In the genomic region with DNA sequence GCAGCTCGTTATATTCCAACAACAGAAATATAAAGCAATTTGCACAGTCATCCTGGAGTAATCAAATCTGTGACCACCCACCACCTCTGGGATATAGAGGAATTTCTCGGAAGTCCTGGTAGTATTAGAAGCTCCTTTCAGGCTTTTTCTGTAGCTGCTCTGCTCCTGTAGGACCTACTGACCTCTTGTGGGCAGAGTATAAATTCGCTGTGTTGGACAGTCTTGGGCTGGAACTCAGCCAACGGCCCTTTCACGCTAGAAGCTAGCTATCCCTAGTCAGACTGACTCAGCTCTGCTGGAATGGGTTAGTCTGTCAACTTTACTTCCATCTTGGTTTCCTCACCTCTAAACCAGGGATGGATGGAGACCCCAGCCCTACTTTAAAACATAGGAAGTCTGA, we compare ENCODE assay signal across 8 mouse cellular contexts. TPM values are rescaled to one million over a fixed set of nuclear protein-coding genes. Genes with fewer than 3 reads are reported as not detected.
DNase-seq lines count a peak whose midpoint lies in the region; ATAC-seq and TF ChIP-seq lines count a peak whose summit lies in the region.
"Had no signal": no experiment of that assay in that cellular context is flagged by ENCODE, and none has a peak within 500 bp of the region (broad histone marks: within the 10 kb centered on the region; RNA-seq: fewer than 3 reads in every experiment).

No protein-coding gene starts in this region.

- peak; percentile 61 for TF ChIP-seq CTCF in lung, postnatal 0 days (IDR thresholded peaks at IDR 0.05)

- no peaks in the 10 kb centered on the region for H3K9me3 ChIP-seq in heart, embryonic 15.5 days (replicated peaks)
- H3K9me3 ChIP-seq in lung, postnatal 0 days (ENCODE audit: low read length) = no peaks in the 10 kb centered on the region
- no peaks in the 10 kb centered on the region for H3K9me3 ChIP-seq in forebrain, embryonic 16.5 days (ENCODE audit: control insufficient read depth, low read length)
- H3K9me3 ChIP-seq: limb, embryonic 15.5 days had no signal

- no peaks in the 10 kb centered on the region for H3K27me3 ChIP-seq in heart, embryonic 15.5 days
- no peaks in the 10 kb centered on the region for H3K27me3 ChIP-seq in lung, postnatal 0 days (replicated peaks; ENCODE audit: insufficient read depth, low read length)
- no peaks in the 10 kb centered on the region for H3K27me3 ChIP-seq in forebrain, embryonic 16.5 days (replicated peaks; ENCODE audit: control insufficient read depth, insufficient read depth, low read length)
- H3K27me3 ChIP-seq: limb, embryonic 15.5 days had no signal

- no peak for TF ChIP-seq EP300 in lung, postnatal 0 days (IDR thresholded peaks at IDR 0.05)

- H3K27ac ChIP-seq in heart, embryonic 15.5 days = no peak overlapping the region
- H3K27ac ChIP-seq in lung, postnatal 0 days (ENCODE audit: low read length) = no peak overlapping the region
- H3K27ac ChIP-seq in forebrain, embryonic 16.5 days (ENCODE audit: low read length) = no peak overlapping the region
- H3K27ac ChIP-seq: limb, embryonic 15.5 days had no signal

- no peaks in the 10 kb centered on the region for H3K36me3 ChIP-seq in heart, embryonic 15.5 days
- H3K36me3 ChIP-seq in lung, postnatal 0 days (ENCODE audit: insufficient read depth, low read length) = no peaks in the 10 kb centered on the region
- H3K36me3 ChIP-seq in forebrain, embryonic 16.5 days (ENCODE audit: control insufficient read depth, insufficient read depth) = no peaks in the 10 kb centered on the region
- H3K36me3 ChIP-seq: limb, embryonic 15.5 days had no signal

- no peak overlapping the region for H3K4me2 ChIP-seq in heart, embryonic 15.5 days
- H3K4me2 ChIP-seq in lung, postnatal 0 days (replicated peaks; ENCODE audit: low read depth, low read length) = no peak overlapping the region
- no peak overlapping the region for H3K4me2 ChIP-seq in forebrain, embryonic 16.5 days (ENCODE audit: low read length)
- H3K4me2 ChIP-seq: limb, embryonic 15.5 days had no signal

- peak; percentile 43 for DNase-seq in ovary, adult 18-20 months (ENCODE audit: low spot score)
- DNase-seq in ovary, postnatal 10 days (ENCODE audit: low spot score) = no peak
- peak; percentile 83 to 85 for DNase-seq in adrenal gland, postnatal 36 days
- DNase-seq in lung, postnatal 0 days (ENCODE audit: low spot score) = peak; percentile 75

- no peak overlapping the region for H3K9ac ChIP-seq in heart, embryonic 15.5 days
- no peak overlapping the region for H3K9ac ChIP-seq in lung, postnatal 0 days (replicated peaks; ENCODE audit: low read depth)
- H3K9ac ChIP-seq in forebrain, embryonic 16.5 days (replicated peaks; ENCODE audit: low read depth, low read length) = no peak overlapping the region
- H3K9ac ChIP-seq: limb, embryonic 15.5 days had no signal

- H3K4me1 ChIP-seq in heart, embryonic 15.5 days (replicated peaks) = peaks cover 13% of the 10 kb centered on the region
- H3K4me1 ChIP-seq in lung, postnatal 0 days (ENCODE audit: insufficient read depth, low read depth, low read length) = no peaks in the 10 kb centered on the region
- 0 out of 2 replicates have a peak, but pooled peaks cover 3% of the 10 kb centered on the region for H3K4me1 ChIP-seq in forebrain, embryonic 16.5 days (replicated peaks; ENCODE audit: control insufficient read depth, insufficient read depth, low read length)
- H3K4me1 ChIP-seq: limb, embryonic 15.5 days had no signal

- WGBS in heart, embryonic 15.5 days = 32% methylated on average over 5 of the region's 5 CpGs
- 27% methylated on average over 5 of the region's 5 CpGs for WGBS in lung, postnatal 0 days
- 21% methylated on average over 5 of the region's 5 CpGs for WGBS in forebrain, embryonic 16.5 days

- ATAC-seq in heart, embryonic 15.5 days (replicated peaks; ENCODE audit: insufficient number of reproducible peaks, insufficient read depth, low FRiP score, low read depth) = peak; percentile 53
- ATAC-seq in lung, postnatal 0 days = peak; percentile 56
- no peak for ATAC-seq in forebrain, embryonic 16.5 days
- ATAC-seq in erythroblast, adult 5-6 weeks (replicated peaks; ENCODE audit: low FRiP score, poor library complexity, severe bottlenecking) = no peak

- H3K4me3 ChIP-seq in heart, embryonic 15.5 days = no peak overlapping the region
- no peak overlapping the region for H3K4me3 ChIP-seq in lung, postnatal 0 days (ENCODE audit: low read depth, low read length)
- H3K4me3 ChIP-seq in forebrain, embryonic 16.5 days (replicated peaks; ENCODE audit: low read length) = no peak overlapping the region
- H3K4me3 ChIP-seq: limb, embryonic 15.5 days had no signal

RNA-seq across cellular contexts. Expression of a gene that starts 34.8 kb away (rescaled TPM):
- total RNA-seq in adrenal gland, postnatal 36 days (2021) = 100 to 1,000 TPM; 483 to 490 TPM
- polyA plus RNA-seq in heart, embryonic 15.5 days (2015; fragmentation: Nextera tagmentation; extraction: Ambion mirVana) = 962 and 1,080 TPM in 2 replicates
- polyA plus RNA-seq in lung, postnatal 0 days (2015; fragmentation: Nextera tagmentation; extraction: Ambion mirVana) = 576 and 678 TPM in 2 replicates
- polyA plus RNA-seq in forebrain, embryonic 16.5 days (2015; fragmentation: Nextera tagmentation; extraction: Ambion mirVana) = 460 and 461 TPM in 2 replicates
- 240 and 241 TPM in 2 replicates for total RNA-seq in erythroblast, adult 5-6 weeks (2015; ENCODE audit: low replicate concordance)
- 141 and 160 TPM in 2 replicates for total RNA-seq in erythroblast, adult 5-6 weeks (2017; ENCODE audit: low replicate concordance)

RNA-seq across cellular contexts. Expression of a gene that starts 43.4 kb away (rescaled TPM):
- 10 to 100 TPM; 63.2 to 66.3 TPM for total RNA-seq in adrenal gland, postnatal 36 days (2021)
- polyA plus RNA-seq in heart, embryonic 15.5 days (2015; fragmentation: Nextera tagmentation; extraction: Ambion mirVana) = 115 and 130 TPM in 2 replicates
- polyA plus RNA-seq in lung, postnatal 0 days (2015; fragmentation: Nextera tagmentation; extraction: Ambion mirVana) = 176 and 189 TPM in 2 replicates
- polyA plus RNA-seq in forebrain, embryonic 16.5 days (2015; fragmentation: Nextera tagmentation; extraction: Ambion mirVana) = 109 and 112 TPM in 2 replicates
- 16.7 and 39.9 TPM in 2 replicates for total RNA-seq in erythroblast, adult 5-6 weeks (2015; ENCODE audit: low replicate concordance)
- total RNA-seq in erythroblast, adult 5-6 weeks (2017; ENCODE audit: low replicate concordance) = 4.3 and 19.9 TPM in 2 replicates

RNA-seq across cellular contexts. Expression of a gene that starts 43.6 kb away (rescaled TPM):
- total RNA-seq in adrenal gland, postnatal 36 days (2021) = 10 to 100 TPM; 50.3 to 51.5 TPM
- 16.6 and 19.0 TPM in 2 replicates for polyA plus RNA-seq in heart, embryonic 15.5 days (2015; fragmentation: Nextera tagmentation; extraction: Ambion mirVana)
- polyA plus RNA-seq in lung, postnatal 0 days (2015; fragmentation: Nextera tagmentation; extraction: Ambion mirVana) = 21.2 and 23.9 TPM in 2 replicates
- polyA plus RNA-seq in forebrain, embryonic 16.5 days (2015; fragmentation: Nextera tagmentation; extraction: Ambion mirVana) = 25.2 and 30.8 TPM in 2 replicates
- total RNA-seq in erythroblast, adult 5-6 weeks (2015; ENCODE audit: low replicate concordance) = 9.2 and 22.2 TPM in 2 replicates
- total RNA-seq in erythroblast, adult 5-6 weeks (2017; ENCODE audit: low replicate concordance) = 17.7 and 23.5 TPM in 2 replicates

Comparison
In these comparisons a context has a peak if more than half of its experiments do, and no peak if none do; other contexts are left out.
1. ATAC-seq: peak in heart, embryonic 15.5 days (single experiment) and lung, postnatal 0 days (single experiment); none in forebrain, embryonic 16.5 days (single experiment) and erythroblast, adult 5-6 weeks (single experiment).